Comparison of ENCODE assay signal across 15 mouse cellular contexts in the genomic region with DNA sequence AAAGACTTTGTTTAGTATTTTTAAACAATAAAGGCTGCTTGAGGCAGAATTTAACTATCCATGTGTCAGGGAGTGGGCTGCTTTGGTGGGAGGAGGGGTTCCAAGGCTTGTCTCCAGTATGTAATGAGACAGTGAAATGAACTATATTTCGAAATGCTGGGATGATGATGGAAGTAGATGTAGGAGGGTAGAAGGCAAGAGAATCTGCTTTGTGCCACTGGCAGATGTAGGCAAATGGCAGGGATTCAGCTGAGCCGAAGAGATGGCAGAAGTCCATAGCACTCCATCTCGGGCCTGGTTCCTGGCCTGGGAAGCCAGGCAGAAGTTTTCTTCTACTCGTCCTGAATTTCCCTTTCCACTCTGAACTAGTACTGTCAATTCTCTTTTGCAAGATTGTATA.
DNase-seq lines count a peak whose midpoint lies in the region; ATAC-seq and TF ChIP-seq lines count a peak whose summit lies in the region.
"Had no signal": no experiment of that assay in that cellular context is flagged by ENCODE, and none has a peak within 500 bp of the region (broad histone marks: within the 10 kb centered on the region; RNA-seq: fewer than 3 reads in every experiment).

No protein-coding gene starts in this region.

- TF ChIP-seq CTCF in layer of hippocampus, adult 2 months (conservative IDR thresholded peaks at IDR 0.05) = no peak

- 85% methylated on average over 4 of the region's 4 CpGs for WGBS in midbrain, embryonic 10.5 days

- intact Hi-C loops in left cerebral cortex, postnatal 14 days (cut with DNase I) = no loop called here

- H3K27ac ChIP-seq in layer of hippocampus, adult 2 months = peak overlapping the region; percentile 82
- no peak overlapping the region for H3K27ac ChIP-seq in midbrain, embryonic 10.5 days (replicated peaks)
- H3K27ac ChIP-seq: limb, embryonic 15.5 days had no signal

- H3K4me1 ChIP-seq in midbrain, embryonic 10.5 days = no peaks in the 10 kb centered on the region
- H3K4me1 ChIP-seq: limb, embryonic 15.5 days had no signal

- no peak for ATAC-seq in cerebellum, adult (ENCODE audit: insufficient number of reproducible peaks, low FRiP score, low TSS enrichment)
- ATAC-seq: inflammation-experienced regulatory T-cells, adult 6 months had no signal

- no peaks in the 10 kb centered on the region for H3K27me3 ChIP-seq in midbrain, embryonic 10.5 days (ENCODE audit: low read depth, poor library complexity, severe bottlenecking)
- H3K27me3 ChIP-seq: limb, embryonic 15.5 days had no signal

- no peak overlapping the region for H3K4me3 ChIP-seq in layer of hippocampus, adult 2 months
- H3K4me3 ChIP-seq in midbrain, embryonic 10.5 days = no peak overlapping the region
- H3K4me3 ChIP-seq: limb, embryonic 15.5 days; myocyte had no signal

- no peaks in the 10 kb centered on the region for H3K36me3 ChIP-seq in midbrain, embryonic 10.5 days
- H3K36me3 ChIP-seq: limb, embryonic 15.5 days had no signal

- H3K9me3 ChIP-seq in midbrain, embryonic 10.5 days (replicated peaks) = no peaks in the 10 kb centered on the region
- H3K9me3 ChIP-seq: limb, embryonic 15.5 days had no signal

- DNase-seq in cerebellum, adult 11 months = peak; percentile 19
- peak; percentile 73 to 77 for DNase-seq in layer of hippocampus, adult 2 months (ENCODE audit: low spot score in 2 of 2)
- DNase-seq in left cerebral cortex, postnatal 14 days (ENCODE audit: low spot score in 2 of 2) = peak; percentile 20 to 37
- DNase-seq in telencephalon, adult 2 months (ENCODE audit: low read depth, low spot score) = peak; percentile 44
- no peak for DNase-seq in liver
- no peak for DNase-seq in urinary bladder, postnatal 10 days (ENCODE audit: low spot score)
- no peak for DNase-seq in midbrain, embryonic 10.5 days (ENCODE audit: low spot score)
- DNase-seq: adrenal gland, adult 8-10 months; heart, postnatal 4 days; kidney, postnatal 36 days; lung, embryonic 14.5 days had no signal

Comparison
In these comparisons a context has a peak if more than half of its experiments do, and no peak if none do; other contexts are left out.
1. DNase-seq: peak in cerebellum, adult 11 months (single experiment), layer of hippocampus, adult 2 months (2 of 2), left cerebral cortex, postnatal 14 days (2 of 2) and telencephalon, adult 2 months (single experiment); none in liver (single experiment), urinary bladder, postnatal 10 days (single experiment) and midbrain, embryonic 10.5 days (single experiment).